Mouse (Mus musculus) left cerebral cortex, postnatal 10 days (tissue): ENCODE results near the gene Ncl. TPM values are rescaled to one million over a fixed set of nuclear protein-coding genes. Genes with fewer than 3 reads are reported as not detected.

Experiments
- DNase-seq, 2 experiments: peaks; one replicate each; pipeline ENCODE4 v3.0.0; 2021 to 2022; ENCODE audit warnings: low spot score in 2 of 2, mixed read lengths in 1 of 2; ENCODE audit errors: extremely low spot score in 1 of 2
- intact Hi-C: fragments of 180-260 bp; cut with DNase I; formaldehyde crosslinking; loops from one replicate; pipeline ENCODE4 v1.15.1; 2025
- total RNA-seq, 2 experiments: library from RNA; stranded (reverse); gene quantifications; 2 replicates each; pipeline ENCODE4 v1.2.3; 2021

Gene Ncl
- total RNA-seq, 2 experiments from 2014 or later = 177 to 184 TPM

DNA sequence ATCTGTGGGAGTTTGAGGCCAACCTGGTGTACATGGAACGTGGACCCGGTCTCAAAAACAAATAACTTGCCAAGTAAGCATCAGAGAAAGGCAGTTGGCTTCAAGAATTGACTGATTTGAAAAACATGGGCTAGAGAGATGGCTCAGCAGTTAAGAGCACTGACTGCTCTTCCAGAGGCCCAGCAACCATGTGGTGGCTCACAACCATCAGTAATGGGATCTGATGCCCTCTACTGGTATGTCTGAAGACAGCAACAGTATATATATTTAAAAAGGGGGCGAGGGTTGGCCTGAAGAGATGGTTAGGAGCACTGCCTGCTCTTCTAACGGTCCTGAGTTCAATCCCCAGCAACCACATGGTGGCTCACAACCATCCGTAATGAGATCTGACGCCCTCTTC lies 4.5 kb upstream of the Ncl start:
- intact Hi-C loops = no loop called here
- no peak for DNase-seq

DNA sequence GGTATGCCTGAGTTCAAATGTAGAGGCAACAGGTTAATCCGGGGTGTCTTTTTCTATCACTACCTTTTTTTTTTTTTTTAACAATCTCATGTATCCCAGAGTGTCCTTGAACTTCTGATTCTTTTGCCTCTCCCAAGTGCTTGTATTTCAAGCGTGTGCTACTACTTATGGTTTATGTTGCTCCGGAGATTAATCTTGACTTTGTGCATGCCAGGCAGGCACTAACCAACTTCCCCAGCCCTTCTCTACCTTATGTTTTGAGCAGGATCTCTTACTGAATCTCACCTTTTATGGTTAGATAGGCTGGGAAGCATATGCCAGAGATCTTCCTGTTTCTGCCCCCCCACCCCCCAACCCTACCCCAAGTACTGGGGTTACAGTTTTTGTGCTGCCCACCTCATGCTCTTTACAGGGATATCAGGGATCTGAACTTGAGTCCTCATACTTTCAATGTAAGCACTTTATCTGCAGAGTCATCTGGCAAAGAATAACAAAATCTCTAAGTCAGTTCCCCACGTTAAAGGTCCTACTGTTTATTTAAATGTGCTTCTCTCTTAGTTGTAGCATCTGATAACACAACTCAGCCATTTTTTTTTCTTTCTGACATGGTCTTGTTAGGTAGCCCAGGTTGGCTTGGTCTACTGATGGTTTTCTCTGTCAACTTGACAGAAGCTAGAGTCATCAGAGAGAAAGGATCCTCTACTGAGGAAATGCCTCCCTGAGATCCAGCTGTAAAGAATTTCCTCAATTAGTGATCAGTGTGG lies 2.8 kb upstream of the Ncl start:
- DNase-seq = no peak
- intact Hi-C loops = no loop called here

DNA sequence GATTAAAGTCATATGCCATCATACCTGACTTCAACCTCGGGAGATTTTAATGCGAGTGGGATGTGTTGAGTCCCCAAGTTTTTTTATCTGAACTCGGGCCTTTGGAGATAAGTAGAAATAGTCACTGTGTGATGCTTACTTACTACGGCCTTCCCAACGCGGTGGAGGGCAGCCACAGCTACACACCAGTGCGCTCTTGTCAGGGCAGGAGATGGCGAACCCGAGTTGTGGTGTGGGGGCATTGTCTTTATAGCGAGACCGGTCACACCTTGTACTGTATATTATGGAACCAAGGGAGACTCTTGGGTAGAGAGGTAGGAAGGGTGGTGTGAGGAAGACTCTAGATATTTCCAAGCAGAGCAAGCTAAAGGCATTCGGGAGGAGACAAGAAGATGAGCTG lies 1.2 kb upstream of the Ncl start:
- no peak for DNase-seq
- intact Hi-C loops = no loop called here

DNA sequence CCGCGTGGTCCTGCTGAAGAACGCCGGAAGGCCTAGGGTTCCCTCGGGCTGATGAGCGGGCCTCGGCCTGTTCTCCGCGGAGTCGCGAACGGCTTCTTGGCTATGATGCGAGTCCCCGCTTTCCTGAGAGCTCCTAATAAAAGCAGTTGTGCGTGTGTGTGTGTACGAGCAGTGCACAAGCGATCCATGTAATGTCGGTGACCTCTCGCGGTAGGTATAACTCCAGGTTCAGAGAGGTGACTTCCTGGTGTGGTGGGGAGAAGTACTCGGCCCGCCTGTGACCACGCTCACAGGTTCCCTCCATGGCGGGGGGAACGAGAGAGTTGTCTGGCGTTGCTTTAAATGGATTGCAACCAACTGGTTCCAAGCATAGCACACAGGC lies 589 bp upstream of the Ncl start:
- peak in 1 of 2 experiments; percentile 49 for DNase-seq
- intact Hi-C loops = loop anchor here (5.0 kb wide), 1 partner anchor 267 kb away; no protein-coding TSS in a partner anchor

DNA sequence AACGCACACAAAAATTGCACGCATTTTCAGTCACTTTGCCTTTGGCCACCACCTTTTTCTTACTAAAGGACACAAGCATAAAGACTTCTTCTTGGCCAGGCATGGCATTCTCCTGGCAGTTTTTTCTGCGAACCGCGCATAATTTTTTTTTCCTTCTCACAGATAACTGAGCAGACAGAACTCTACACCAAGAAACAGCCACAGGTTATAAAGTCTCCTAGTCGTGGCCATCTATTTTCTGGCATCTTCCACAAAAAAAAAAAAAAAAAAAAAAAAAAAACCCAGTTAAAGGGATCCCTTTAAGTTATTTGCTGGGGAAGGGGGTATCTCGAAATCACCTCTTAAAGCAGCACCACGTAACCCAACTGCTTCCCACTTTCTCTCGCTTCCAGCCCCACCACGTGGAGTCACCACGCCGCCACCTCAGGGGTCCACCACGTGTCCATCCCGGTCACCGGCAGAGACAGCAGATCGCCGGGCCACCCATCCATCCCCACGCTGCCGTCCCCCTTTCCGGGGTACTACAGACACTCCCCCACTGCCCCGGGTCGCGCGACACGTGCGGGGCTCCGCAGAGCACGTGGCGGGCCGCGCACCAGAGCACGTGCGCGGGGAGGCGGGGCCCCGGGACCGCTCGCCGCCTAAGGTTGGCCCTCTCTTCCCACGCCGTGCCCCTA lies 833 bp downstream of the Ncl start:
- no peak for DNase-seq
- intact Hi-C loops = loop anchor here (5.0 kb wide), 1 partner anchor 266 kb away; no protein-coding TSS in a partner anchor

DNA sequence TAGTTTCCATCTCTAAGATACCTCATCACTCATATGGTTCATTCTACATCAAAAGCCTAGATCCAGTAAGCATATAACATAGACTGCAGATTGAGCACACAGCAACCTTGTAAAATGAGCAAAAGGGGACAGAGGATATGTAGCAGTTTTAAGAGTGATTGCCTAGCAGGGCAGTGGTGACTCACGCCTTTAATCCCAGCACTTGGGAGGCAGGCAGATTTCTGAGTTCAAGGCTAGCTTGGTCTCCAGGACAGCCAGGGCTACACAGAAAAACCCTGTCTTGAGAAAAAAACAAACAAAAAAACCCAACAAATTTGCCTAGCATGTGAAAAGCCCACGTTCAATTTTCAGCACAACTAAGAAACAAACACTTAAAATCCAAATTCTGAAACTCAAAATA lies 5.0 kb downstream of the Ncl start:
- DNase-seq = no peak
- intact Hi-C loops = loop anchor here (5.0 kb wide), 1 partner anchor 147 kb away; no protein-coding TSS in a partner anchor

DNA sequence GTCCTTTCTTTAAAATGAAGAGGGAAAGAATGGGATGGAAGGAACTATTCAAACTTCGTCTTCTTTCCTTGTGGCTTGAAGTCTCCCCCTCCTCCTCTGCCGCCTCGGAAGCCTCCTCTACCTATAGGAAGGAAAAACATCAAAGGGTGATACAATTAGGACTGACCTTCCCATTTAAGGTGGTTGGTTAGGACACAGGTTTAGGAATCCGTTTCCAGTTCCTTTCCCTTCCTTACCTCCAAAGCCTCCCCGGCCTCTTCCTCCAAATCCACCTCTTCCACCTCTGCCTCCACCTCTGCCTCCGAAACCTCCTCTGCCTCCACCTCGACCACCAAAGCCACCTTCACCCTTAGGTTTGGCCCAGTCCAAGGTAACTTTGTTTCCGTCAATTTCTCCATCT lies 8.6 kb downstream of the Ncl start:
- DNase-seq = no peak

DNA sequence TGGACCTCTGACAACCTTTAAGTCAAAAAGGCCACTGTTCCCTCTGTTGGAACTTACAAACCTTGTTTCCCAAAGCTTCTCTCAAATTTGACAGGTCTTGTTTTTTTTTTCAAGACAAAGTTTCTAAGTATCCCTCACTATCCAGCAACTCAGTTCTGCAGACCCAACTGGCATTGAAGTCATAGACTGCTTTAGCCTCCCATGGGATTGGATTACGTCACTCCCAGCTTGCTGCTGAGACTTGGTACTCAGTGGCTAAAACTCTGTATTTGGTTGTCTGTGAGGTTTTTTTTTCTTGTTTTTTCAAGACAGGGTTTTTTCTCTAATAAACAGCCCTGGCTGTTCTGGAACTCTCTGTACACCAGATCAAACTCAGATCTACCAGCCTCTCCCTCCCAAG lies 9.5 kb downstream of the Ncl start:
- DNase-seq = no peak
- intact Hi-C loops = loop anchor here (5.0 kb wide), 1 partner anchor 142 kb away; no protein-coding TSS in a partner anchor

More for the DNA sequence above, 8.6 kb downstream of the Ncl start:
- intact Hi-C loops = loop anchor here (5.0 kb wide), 1 partner anchor 143 kb away; no protein-coding TSS in a partner anchor

DNA sequence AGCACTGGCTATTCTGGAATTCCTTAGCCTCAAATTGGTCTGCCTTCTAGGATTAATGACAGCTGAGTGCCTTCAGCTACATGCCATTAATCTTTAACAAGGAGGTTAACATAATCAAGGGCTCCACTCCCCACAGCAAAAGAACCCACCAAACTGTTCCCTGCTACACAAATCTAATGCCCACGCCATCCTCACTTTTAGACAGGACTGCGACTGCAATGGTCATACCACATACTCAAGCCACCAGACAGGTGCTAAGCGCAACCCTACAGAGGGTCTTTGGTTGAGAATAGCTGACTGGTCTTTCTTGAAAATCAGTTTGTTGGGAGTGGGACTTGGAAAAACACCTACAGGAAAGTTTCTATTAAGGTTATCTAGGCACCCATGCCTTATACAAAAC lies 10.0 kb downstream of the Ncl start:
- DNase-seq = no peak
- intact Hi-C loops = no loop called here

DNA sequence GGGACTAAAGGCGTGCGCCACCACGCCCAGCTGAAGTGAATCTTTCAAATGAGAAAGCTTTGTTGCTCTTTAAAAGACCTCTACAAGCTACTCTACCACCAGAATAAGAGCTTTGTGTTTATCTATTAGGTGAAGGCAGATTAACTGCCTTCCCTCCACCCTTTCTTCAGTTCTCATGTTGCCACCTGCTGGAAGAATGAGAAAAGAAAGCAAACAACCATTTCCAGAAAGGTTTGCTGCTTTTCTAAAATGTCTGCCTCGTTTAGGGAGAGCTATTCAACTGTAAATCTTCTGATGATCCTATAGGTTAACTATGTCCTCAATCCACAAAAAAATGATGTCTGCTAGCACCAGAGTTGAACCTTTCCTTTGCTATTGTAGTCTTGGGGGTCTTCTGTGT lies 10.4 kb downstream of the Ncl start:
- DNase-seq = no peak
- intact Hi-C loops = no loop called here

DNA sequence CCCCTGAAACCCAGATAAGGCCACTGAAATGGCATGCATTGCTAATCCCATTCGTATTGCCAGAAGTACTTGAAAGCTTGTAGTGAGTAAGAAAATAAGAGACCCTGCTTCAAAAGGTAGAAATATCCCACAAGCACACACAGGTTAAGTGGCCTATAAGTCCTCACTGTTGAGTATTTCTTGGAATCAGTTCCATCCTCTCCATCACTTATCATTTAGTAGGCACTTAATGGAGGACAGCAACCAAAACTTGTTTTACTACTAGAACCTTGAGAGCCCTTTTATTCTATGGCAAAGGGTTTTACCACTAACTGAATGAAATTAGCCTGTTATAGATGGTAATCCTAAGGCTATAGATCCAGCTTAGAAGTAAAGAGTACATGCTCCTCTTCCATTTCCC lies 11.1 kb downstream of the Ncl start:
- intact Hi-C loops = no loop called here
- DNase-seq = no peak

DNA sequence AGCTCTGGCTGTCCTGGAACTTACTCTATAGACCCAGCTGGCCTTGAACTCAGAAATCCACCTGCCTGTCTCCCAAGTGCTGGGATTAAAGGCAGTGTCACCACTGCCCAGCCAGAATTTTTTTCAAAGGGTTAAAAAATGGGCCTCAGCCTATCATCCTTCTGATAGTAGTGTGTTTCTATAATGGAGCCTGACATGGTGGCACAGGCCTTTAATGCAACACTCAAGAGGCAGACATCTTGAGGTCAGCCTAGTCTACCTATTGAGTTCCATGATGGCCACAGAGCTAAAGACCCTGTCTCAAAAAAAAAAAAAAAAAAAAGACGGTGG lies 11.5 kb downstream of the Ncl start:
- intact Hi-C loops = no loop called here
- DNase-seq = no peak

DNA sequence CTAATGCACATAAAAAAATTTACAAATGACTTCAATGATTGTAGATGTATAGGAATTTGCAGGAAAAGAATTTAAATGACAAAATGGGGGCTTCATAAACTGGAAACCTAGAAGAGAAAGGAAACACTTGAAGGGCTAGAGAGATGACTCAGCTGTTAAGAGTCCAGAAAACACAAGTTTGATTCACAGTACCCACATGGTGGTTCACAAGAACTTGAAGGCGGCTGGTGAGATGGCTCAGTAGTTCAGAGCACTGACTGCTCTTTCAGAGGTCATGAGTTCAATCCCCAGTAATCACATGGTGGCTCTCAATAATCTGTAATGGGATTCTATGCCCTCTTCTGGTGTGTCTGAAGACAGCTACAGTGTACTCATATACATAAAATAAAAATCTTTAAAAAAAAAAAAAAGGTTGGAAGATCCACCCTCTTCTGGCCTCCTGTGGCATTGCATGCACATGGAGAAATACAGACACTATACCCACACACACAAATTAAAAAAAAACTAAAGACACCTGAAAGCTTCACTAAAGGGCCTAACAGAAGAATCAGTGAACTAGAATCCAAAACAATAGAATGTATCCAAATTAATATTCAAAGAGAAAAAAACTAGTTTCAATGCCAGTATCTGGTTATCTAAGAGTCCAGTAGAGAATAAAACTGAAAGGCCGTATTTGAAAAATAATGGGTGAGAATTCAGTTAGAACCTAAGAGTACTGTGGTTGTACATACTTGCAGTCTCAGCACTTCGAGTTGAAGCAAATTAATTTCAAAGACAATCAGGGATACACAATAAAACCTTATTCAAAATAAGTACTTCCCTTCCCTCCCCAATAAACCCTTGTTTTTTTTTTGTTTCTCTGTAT lies 12.1 kb downstream of the Ncl start:
- intact Hi-C loops = no loop called here
- no peak for DNase-seq

DNA sequence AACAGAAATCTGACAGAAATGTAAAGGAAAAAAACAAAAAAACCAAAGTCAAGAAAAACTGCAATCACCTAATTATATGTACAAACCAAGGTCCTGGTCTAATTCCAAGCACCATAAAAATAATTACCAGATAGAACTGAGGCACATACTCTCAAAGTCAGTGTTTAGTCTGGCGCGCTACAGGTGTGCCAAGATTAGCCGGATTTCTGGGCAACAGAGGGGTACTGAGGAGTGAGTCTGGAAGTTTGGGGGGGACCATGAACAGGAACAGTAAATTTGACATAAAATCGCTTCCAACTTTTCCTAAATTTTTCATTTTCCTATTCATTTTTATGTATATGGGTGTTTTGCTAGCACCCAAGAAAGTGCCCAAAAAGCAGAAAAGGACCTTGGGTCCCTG lies 13.2 kb downstream of the Ncl start:
- no peak for DNase-seq
- intact Hi-C loops = no loop called here

DNA sequence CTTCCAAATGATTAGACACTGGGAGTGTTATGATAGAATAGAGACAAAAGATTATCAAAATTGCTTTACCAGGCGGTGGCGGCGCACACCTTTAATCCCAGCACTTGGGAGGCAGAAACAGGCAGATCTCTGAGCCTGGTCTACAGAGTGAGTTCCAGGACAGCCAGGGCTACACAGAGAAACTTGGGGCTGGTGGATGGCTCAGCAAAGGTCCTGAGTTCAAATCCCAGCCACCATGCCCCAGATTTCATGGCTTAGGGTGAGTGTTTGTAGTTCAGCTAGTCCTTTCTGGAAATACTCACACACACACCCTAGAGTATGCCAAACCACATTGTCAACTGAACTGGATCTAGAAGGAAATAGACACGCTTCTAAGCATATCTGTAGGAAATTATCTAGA lies 14.1 kb downstream of the Ncl start:
- intact Hi-C loops = no loop called here
- no peak for DNase-seq

DNA sequence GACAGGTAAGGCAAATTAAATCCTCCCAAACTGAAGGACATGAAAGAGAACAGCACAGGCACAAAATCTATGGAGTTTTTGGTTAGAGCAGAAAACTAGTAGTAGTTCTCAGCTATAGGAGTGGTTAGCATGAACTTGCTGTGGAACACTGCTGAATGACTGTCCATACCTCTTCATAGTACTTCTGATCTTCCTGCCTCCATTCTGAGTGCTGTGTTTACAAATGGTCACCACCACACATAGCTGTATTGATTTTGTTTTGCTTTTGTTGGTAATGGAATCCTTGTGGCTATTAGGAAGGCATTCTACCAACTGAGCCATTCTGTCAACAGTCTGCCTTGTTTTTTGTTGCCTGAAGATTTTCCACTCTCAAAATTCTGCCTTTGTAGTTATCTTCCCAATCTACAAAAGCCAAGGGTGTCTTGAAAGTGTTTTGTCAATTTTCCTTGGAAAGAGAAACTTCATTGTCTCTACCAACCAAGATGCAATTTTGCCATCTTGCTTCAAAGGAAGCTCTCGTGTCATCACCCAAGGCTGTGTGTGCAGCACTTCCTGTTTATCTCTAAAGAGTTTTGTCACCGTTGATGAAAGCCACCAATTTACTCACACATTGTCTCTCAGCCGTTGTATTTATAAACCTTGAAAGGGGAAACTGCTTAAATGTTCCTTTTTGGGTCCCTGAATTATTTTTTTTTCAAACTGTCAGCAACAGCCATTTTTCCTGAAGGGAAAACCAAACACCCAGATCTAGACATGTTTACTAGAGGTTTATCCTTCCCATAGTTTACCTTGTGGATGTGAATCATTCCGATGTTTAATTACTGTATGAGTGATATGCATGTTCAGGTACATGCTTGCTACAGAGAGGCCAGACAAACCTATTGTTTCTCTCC lies 15.0 kb downstream of the Ncl start:
- intact Hi-C loops = no loop called here
- no peak for DNase-seq

DNA sequence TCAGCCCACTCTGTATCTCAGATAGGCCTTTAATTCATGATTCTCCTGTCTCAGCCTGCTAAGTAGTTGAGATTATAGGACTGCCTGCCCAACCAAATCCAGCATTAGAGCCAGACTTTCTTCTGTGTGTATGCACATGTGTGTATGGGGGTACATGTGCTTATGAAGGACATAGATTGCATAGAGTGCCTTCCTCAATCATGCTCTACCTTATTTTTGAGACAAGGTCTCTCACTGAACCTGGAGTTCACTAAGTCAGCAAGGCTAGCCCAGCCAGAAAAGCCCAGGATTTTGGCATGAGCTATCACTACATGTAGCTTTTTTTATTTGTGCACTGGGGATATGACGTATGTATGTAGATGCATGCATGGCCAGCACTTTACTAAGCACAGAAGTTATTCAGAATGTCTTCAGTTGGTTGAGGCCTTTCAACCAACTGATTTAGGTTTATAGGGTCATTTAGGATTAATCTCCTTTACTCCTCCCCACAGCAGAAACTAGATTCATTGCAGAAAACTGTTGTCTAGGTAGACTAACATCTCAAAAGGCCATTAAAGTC lies 16.0 kb downstream of the Ncl start:
- no peak for DNase-seq
- intact Hi-C loops = no loop called here

DNA sequence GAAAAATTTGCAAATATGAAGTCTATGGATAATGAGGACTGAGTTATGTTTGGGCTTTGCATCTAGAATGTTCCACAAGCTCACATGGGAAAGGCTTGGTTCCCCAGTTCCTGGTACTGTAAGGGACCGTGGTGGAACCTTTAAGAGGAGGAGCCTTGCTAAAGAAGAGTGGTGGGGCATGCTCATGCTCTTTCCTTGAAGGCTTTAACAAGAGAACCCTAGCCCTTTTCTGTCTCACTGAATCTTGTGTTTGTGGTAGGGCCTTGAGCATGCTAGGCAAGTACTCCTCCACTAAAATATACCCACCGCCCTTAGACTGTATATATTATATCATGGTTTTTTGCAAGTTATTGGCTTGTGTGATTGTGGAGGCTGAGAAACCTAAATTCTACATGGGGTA lies 16.8 kb downstream of the Ncl start:
- DNase-seq = no peak
- intact Hi-C loops = no loop called here
